Mouse (Mus musculus) ovary, adult 18-20 months (tissue): ENCODE results near the gene Mamdc2.
A peak's percentile ranks its signal among the peaks of the same experiment; 100 is the strongest.
"Not testable (repeated sequence)": the region's sequence is repeated elsewhere in the genome, so short reads cannot be mapped to it uniquely, and the experiment has no call there.

ENCODE experiments used
- DNase-seq: peaks from one replicate; pipeline ENCODE4 v3.0.0; 2022; ENCODE audit warnings: low spot score, mixed read lengths

Mamdc2 gene

DNA sequence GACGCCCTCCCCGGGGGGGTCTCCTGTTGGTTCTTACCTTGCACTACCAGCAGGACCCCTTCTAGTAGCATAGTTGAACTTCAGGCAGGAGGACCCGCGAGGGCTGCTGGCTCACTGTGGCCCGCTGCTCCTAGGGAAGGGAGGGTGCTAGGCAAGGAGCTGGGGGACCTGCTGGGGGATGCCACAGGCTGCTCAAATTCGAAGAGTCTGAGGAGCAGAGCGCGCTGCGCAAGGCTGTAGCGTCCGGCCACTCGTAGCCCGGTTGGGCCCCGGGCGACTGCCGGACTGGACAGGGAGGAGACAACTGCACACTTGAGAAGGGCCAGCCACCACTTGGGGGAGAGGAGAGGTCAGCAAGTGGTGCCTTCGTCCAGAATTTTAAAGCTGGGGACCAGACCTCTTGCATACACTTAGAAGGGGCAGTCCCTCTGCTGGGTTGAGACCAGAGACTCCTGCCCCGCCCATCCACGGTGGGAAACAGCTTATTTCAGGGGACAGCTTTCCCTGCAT lies at the start of gene Mamdc2:
Mamdc2 (minus strand) TSS at position 455 of the 510 bp plus-strand sequence.
- peak; percentile 3 for DNase-seq

DNA sequence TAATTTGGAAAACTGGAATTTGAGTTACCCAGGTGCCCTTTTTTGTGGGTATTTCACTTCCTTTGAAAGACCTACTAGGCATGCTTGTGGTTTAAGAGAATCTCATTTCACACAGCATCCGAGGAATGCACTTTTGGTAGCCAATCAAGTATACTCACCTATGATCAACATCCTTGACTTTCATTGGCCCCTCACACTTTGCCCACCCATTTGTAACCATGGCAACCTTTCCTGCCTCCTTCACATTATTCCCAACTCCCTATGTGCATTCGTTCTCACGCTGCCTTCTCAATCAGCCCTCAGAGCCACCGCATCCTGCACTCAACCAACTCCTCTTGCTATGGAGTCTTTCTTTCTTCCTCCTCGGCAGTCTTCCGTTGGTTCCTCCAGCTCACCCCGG lies 49.8 kb upstream of the Mamdc2 start:
- no peak for DNase-seq

DNA sequence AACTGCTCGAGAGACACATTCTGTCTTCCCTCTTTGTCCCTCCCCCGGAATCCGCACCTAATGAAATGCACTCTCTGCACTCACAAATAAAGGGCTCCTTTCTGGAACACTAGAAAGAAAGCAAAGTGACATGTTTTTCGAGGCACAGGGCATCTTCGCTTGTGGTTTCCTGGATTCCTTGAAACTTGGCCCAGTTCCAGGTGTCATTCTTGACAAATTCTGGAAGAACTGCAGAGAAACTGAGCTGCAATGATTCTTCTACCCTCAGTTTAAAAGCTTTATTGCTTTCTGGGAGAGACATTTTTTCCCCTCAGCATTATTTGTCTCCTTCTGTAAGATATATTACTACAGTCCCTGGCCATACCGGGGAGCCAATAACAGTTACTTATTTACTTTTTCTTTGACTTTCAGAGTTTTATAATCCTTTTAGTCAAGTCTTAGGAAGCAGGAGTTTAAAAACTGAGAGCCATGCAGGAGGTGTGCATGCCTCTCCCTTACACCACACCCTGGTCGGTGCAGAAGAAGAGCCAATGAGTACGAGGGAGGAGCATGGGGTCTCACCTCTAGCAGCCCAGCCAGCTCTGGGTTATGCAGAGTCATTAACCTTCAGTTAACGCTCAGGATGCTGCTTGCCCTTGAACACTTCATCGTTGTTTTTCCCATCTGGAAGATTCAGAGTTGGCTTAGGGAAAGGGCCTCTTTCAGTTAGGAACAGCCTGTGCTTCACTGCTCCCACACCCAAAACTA lies 49.1 kb upstream of the Mamdc2 start:
- DNase-seq: no peak

DNA sequence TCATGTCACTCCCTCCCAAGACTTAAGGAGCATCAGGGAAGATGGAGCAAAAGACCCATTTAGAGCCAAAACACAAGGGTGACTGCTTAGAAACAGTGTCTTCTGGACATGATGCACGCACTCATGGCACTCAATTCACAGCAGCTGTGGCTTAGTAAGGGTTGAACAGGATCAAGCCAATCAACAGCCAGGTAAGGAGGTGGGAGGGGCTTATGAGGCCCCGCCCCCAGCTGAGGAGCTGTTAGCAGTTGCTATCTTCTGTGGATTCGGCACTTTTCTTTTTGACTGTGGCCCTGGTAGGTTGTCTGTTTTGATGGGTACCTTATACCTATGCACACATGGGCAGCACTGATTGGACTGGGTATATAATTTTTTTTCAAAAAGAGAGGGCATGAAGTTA lies 48.3 kb upstream of the Mamdc2 start:
- no peak for DNase-seq

DNA sequence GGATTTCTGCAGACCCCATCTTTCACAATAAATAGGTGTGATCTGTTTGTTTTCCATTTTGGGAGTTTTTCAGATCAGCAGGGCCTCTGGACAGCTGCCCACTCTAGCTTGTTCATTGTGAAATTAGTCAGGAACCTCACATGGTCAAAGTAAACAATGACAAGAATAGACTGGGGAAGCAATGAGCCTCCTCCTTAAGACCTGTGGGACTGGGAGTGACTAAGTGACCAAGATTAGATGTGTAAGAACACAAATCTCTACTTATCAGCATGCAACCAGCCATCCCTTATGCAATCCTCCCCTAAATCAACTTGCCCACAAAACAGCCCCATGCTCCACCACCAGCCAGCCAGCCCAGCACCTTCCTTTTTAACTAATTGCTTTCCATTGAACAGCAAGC lies 44.4 kb upstream of the Mamdc2 start:
- DNase-seq: peak; percentile 19

DNA sequence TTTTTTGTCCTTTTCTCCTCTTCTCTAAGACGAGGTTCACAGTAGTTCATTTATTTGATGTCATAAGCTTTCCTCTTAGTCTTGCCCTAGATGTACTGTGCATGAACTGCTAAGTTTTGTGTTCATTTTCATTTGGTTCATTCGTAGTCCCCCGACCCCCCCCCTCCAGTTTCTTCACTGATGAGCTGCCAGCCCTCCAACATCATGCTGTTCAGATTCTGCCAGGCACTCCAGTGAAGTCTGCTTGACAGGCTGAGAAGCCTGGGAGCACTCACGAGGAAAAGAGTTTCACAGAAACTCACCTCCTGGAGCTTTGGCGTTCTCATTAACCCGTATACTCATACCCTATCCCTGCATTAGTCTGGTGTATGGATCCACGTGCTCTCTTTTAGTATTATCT lies 42.5 kb upstream of the Mamdc2 start:
- not testable (repeated sequence) for DNase-seq

DNA sequence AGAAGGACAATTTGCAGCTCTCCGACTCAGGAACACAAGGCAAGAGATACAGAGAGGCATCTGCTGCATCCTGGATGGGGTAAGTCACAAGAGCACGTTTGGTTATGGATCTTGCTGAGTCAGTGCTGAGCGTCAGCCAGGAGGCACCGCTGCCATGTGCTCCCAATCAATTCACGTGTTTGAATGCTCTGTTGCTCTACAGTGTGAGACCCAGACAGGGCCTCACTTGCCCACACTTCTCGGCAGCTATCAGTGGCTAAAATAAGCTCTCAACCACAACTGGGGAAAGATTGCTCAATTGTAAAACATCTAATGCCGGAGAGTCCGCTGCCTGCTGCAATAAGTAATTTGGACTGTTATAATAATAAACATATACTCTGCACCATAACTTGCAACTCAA lies 41.5 kb upstream of the Mamdc2 start:
- no peak for DNase-seq

DNA sequence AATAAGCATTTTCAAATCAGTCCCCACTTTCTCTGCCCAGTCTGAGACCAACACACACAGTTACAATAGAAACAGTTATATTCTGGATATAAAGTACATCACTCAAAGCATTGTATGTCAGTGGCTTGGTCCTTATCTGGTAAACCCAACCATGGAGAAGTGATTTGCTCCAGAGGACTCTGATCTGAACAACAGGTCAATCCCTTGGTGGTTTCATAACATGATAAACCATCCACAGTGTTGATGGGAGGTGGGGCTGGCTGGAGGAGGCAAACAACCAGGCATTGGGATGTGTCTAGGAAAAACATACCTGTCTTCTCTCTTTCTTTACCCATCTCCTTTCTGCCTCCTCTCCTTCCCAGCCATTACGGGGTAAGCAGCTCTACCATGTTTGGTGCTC lies 39.2 kb upstream of the Mamdc2 start:
- no peak for DNase-seq

DNA sequence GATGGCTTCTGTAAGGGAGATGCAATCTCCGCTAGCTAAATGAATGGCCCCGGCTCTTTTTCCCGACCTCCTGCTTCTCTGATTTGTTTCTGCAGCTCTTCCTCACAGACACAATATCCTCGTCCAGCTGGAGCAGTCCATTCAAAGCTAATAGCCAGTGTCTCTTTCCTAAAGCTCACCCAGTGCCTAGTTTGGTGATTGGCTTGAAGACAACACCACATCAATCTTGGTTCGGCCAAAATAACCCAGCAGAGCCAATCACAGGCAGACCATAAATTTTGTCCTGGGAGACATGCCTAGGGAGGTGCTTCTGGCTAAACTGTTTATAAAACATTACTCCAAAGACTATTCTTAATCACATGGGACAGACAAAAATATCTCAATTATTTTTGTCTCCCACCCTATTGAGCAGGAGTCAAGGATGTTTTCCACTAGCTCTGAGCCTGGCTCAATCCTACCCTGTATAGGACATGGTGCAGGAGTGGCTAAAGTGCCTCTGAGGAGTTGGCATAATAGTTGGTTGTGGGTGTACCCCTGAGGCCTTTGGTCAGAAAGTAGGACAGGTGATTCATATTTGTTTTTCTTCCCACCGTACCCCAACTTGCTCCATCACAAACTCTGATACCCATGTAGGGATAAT lies 38.5 kb upstream of the Mamdc2 start:
- DNase-seq: no peak

DNA sequence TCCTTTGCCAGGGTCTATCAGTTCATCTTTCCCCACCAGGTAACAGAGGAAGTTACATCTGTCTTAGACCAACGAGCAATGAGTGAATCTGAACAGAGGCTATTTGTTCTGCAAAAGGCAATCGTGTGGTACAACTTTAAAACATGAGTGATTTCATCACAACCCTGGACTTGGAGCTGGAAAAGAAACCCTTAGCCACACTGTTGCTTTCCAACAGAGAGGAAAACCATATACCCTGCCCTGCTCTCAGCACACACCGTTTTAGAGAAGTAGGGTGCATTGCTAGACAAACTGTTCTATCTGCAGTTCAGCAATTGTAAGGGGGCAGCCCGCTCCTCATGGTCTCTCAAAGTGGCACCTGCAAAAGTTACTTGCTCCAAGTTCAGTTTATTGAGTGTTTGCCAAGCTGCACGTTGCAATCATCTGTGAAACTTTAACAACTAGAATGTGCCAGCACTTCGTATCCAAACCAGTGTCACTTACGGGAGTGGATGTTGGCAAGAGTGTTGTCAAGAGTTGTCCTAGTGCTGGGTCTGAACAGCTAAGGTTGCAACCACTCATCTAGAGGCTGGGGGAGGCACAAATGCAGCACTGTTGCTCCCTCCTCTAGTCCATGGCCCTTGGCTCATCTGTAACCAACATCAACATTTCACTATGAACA lies 37.8 kb upstream of the Mamdc2 start:
- DNase-seq: no peak

DNA sequence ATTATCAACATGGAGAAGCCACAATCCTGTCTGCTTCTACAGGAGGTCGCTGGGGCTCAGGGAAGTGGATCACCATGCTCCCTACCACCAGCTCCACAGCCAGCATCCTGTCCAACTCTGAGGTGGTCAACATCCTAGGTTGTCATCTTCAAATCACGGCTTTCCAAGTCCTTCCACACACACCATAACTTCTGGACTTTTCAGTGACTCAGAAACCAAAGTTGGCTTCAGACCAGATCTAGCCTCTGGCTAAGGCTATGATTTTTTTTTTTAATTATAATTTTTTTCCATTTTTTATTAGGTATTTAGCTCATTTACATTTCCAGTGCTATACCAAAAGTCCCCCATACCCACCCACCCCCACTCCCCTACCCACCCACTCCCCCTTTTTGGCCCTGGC lies 34.3 kb upstream of the Mamdc2 start:
- DNase-seq: not testable (repeated sequence)

DNA sequence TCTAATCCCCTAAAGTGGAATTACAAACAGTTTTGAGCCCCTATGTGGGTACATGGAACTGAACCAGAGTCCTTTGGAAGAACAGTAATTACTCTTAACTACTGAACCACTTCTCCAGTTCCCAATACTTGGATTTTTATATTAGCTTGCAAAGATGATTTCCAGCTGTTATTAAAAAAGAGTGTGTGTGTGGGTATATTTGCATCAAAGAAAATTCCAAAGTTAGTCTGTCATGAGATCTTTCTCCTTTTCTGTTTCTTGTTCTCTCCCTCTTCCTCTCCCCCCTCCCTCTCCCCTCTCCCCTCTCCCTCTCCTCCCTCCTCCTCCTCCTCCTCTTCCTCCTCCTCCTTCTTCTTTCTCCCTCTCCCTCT lies 31.3 kb upstream of the Mamdc2 start:
- DNase-seq: no peak

DNA sequence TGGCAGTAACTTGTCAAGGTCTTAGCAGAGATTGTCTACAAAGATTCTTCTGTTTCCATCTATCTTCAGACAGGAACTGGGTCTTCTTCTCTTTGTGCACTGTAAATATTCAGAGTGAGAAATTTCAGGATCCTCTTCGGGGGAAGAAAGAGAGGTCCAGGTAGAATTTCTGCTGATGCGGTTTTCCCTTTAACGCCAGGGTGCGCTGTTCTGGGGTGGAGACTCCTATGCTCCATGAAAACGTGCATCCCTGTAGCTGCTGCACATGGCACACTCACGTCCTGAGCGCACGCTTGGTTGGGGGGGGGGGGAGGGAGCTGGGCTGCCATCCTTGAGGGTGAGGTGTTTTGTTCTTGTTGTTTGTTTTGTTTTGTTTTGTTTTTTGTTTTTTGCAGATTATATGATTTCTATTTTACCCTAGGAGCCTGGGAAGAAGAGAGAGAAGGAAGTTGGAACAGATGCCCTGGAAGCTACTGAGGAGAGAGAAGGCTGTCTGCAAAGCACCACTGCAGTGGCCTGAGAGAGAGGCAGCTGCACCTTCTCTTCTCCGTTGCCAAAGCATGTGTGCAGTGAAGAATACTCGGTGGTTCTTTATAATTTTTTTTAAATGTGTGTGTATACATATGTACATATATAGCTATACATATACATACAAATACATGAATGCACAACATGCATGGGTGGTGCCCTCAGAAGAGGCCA lies 30.8 kb upstream of the Mamdc2 start:
- no peak for DNase-seq

DNA sequence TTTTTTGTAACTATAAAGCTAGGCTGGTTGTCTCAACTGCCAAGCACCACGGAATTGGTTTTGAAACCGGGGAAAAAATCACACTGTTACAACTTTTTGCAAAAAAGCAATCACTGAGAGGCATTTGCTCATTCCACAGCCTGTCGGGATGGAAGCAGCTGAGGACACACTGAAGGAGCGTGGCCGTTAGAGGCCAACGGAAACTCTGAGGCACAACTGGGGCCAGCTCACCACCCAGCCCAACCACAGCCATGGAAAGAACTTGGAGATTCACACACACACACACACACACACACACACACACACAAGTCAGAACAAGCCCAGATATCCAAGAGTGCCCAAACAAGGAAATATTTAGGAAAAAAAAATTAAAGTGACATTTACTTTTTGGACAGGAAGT lies 29.6 kb upstream of the Mamdc2 start:
- no peak for DNase-seq

DNA sequence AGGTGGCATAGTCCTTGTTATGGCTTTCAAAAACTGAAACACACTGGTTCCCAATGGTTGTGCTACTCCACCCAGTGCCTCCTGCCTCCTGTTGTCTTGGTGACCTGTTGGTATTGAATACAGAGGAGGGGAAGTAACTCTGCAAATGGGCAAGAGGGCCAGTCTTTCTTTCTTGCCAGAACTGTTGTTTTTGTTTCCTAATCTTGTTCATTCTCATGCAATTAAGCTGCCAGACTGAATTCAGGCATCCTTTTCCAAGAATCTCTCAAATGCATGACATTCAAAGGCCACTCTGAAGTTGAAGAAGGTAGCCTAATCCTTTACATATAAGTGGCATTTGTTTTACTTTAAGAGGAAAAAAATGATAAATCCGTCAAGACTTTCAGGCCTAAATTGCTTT lies 19.6 kb upstream of the Mamdc2 start:
- no peak for DNase-seq

DNA sequence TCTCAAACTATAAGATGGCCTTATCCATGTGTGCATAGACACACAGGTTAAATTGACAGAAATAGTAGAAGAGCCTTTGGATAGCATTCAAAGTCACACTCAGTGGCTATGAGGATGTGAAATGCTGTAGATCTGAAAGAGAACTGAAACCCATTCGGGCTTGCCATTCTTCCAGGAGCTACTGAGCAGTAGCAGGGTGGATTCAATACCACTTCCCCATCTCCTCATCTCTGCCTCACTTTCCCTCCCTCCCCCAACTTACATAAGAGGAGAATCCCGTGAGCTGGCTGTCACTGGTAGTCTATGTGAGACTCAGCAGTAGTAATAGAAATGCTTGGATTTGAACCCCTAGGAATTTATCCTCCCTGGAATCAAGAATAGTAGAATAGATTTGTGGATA lies 18.8 kb upstream of the Mamdc2 start:
- no peak for DNase-seq

DNA sequence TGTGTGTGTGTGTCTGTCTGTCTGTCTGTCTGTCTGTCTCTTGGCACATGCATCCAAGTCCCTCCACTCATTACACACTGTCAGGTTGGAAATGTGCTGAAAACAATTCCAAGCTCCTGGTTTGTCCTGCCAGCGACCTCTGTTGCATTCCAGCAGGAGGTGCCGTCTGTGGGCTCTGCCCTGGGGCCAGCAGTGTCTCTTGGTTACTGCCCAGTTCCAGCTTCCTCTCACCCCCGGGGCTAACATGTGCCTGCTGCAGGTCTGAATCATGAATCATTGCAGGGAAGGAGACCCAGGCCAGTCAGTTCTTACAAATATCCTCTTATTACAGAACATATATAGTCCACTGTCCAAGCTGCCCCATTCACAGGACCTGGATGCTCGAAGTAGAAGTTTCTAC lies 9.2 kb upstream of the Mamdc2 start:
- DNase-seq: no peak

DNA sequence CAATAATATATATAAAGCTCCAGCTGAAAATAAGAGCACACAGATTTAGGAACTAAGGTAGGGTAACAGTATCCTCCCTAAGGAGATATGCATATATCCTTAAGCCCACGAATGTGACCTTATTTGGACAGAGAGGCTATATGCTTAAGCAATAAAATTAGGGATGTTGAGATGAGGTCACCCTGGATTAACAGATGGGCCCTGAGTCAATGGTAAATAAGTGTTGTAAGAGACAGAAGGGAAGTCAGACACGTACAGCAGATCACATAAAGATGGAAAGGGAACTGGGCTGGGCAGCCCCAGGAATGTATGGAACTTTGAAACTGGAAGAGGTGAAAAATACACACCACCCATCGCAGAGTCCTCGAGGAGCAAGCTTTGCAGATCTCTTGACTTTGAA lies 3.1 kb upstream of the Mamdc2 start:
- DNase-seq: no peak

DNA sequence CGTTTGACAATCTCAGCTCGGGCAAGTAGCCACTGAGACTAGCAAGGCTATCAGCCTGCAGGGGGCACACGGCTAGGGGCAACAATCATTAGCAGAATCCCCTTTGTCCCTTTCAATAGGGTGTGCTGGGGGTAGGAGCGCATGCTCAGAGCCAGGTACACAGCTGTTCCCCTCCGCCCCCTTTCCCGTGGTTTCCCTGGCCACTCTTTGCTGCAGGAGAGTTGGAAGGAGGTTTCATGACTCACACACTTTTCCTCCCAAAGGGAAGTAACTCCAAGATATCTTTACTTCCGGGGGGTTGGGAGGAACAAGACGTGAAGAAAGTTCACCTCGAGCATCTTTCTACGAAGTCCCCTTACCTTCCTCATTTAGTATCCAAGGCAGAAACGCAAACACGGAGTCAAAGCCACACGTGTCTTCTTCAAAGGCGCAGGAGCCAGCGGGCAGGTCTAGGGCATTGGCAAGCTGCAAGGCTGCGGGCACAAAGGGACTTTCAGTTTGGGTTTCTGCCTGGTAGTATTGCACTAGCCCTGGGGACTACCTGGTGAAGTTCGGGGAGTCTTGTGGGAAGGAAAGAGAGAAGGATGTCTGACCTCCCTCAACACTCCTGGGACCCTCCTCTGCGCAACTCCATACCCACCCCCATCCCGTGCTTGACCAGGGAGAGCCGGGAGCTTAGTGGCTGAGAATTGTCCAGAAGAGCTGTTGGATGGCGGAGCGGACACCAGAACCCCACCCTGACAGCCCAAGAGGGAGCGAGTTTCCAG lies 838 bp downstream of the Mamdc2 start:
- no peak for DNase-seq

DNA sequence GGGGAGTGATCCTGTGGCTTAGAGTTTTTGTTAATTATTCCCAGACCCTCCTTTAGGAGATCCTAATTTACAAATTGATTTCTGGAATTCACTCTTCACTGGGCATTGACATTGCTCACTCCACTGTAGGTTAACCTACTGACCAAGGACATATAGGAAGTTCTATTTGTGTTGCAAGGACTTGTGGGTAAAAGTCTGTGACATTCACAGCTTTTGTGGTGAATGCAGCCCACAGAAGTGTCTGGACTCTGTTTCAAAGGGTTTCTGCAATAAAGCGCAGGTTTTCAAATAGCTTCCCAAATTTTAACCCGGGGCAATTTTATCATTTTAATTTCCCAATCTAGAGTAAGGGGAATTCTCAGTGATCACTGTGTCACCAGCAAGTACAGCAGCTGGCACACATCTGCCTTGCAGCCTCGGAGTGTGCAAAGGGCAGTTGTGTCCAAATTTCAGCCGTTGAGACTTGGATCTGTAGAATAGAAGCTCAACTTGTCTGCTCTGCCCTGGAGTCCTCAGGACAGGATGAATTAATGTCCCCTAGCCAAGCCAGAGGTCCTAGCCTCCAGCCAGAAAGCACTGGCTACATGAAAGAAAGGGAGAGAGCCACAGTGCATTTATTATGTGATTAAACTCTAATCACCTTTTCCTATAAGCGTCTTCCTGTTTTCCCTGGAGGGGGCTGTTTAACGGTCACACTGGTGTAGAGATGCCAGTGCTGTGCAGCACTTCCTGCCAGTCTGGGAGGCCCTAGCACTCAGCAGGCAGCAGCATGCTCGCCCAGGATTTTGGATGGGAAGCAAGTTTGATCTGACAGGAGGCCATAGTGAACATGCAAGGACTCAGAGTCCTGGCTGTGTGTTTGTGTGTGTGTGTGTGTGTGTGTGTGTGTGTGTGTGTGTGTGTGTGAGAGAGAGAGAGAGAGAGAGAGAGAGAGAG lies 3.1 kb downstream of the Mamdc2 start:
- no peak for DNase-seq

DNA sequence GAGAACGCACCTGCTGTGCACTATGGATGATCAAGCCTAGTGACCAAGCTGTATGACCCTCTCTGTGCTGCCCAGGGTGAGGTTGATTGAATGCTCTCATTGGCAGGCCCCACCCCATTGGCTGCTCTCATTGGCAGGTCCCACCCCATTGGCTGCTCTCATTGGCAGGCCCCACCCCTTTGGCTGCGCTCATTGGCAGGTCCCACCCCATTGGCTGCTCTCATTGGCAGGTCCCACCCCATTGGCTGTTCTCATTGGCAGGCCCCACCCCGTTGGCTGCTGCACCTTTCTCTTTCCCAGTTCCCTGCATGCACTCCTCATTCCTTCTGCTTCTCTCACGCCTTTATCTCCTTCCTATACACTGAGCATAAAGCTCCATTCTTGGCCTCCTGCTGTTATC lies 12.5 kb downstream of the Mamdc2 start:
- no peak for DNase-seq
